Mouse (Mus musculus): ENCODE data around the gene Tmc4. TPM values are rescaled to one million over a fixed set of nuclear protein-coding genes. Genes with fewer than 3 reads are reported as not detected.

The Tmc4 gene
- 6.5 TPM for polyA plus RNA-seq (2017; shearing (Covaris generic))

DNA sequence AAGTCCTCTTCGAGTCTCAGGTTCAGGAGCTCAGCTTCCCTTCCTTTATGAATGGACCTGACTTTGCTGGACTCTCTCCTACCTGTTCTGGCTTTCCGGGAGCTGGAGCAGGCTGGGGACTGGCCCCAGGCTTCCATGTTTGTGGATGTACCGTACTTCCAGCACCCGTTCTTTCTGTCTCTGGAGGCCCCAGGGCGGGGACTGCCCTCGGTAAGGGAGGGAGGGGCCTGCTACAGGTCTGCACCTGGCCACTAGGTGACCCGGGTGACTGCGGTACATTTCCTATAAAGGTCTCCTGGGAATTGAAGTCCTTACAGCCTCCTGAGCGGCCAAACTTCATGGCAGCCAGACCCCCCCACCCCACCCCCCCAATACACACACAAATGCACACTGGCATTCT, at the start of gene Tmc4:
TSS of gene Tmc4 (minus strand) at position 212 of the 400 bp plus-strand sequence.

DNA sequence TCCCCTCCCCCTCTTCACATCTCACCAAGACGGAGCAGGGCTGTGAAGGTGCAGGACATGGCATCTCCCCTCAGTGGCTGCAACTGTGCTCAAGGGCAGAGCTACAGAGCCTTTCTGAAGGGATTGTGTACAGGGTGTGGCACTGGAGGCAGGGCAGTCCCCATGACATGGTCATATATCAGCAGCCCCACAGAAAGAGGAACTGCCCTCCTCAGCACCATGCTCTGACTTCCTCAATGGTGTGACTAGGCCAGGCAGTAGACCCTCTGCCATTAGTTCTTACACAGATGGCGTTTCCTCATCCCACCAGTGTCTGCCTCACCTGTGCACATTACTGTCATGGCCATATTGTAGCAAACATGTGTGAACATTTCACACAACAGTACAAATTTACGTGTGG, 42.9 kb upstream of the Tmc4 start, which contains the start of gene Pirb:
TSS of gene Pirb (minus strand) at position 124 of the 400 bp plus-strand sequence.

DNA sequence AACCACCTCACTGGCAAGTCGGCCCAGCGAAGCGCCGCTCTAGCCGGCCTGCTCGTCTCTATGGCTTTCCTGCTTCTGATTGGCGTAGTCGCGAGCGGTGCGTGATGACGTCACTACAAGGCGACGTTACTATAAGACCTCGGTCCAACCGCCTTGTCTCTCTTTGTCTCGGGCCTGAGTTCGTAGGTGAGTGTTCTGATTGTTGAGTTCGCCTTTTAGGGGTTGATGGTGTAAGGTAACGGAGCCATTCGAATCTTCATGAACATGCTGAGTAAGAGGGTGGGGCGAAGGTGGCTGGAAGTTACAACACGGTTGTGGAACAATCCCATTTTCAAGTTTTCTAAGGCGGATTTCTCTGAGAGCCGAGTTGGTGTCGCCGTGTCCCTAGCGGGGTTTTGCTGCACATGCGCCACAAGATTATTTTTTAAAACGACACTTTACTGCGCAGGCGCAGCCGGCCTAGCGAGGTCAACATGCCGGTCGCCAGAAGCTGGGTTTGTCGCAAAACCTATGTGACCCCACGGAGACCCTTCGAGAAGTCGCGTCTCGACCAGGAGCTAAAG, 26.6 kb upstream of the Tmc4 start, which contains the start of gene Rps9:
TSS of gene Rps9 (plus strand) at position 115 of the 563 bp plus-strand sequence.

DNA sequence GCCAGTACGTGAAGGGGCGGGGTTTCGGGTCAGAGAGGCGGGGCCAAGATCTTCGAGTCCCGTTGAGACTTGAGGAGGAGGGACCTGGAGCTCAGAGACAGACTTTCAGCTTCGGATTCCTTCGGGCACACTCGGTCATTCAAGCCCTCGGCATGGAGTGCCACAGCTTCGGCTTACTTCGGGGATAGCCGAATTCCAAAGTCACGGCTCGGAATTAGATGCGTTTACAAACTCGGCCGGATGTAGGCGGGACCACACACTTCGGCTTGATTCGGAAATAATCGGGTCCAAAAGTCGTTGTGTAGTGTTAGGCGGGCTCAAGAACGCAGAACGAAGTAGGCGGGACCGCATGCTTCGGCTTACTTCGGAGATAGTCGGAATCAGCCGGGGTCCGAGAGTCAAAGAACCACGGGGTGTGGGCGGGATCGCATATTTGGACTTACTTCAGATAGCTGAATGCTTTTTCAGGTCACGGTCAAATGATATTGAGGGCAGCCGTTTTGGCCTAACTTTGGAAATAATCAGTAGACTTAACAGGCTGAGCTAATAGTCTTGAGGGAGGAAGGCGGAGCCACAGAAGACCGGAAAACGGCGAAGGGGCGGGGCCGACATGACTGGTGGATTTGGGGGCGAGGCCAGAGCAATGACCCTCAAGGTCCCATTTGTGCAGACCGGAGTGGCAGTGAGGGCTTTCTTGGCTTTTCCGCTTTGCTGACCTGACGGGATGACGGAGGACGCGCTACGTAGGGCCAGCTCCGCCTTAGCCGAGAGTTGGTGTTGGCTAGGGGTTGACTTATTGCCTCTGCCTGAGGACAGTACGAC, 15.8 kb upstream of the Tmc4 start, which contains the start of gene Mboat7:
TSS of gene Mboat7 (minus strand) at position 537 of the 822 bp plus-strand sequence.

DNA sequence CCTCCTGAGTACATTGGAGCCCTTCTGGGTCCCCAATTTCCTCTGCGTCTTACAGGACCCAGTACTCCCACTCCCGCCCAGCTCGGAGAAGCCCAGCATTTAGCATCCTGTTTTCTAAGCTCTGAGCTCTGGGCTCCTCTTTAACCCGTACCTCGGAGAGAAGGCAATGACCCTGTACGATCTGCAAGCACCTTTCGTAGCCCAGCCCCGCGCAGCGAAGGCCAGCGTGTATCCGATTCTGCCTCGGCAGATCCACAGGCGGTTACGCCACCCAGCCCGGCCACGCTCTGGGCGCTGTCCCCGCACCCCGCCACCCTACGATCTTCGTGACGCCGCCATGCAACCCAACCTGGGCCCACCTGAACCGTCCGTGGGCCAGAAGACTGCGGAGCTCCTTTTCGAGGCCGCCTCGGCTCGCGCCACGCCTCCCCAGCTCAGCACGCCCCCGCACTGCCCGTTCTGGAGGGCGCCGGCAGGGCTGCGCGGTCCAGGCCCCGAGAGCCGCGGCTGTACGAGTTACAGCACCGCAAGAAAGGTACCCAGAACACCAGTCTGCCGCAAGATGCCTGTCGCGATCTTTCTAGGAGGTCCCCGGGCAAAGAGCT, 15.1 kb upstream of the Tmc4 start, which contains the start of gene Tsen34:
TSS of gene Tsen34 (plus strand) at position 482 of the 605 bp plus-strand sequence.

DNA sequence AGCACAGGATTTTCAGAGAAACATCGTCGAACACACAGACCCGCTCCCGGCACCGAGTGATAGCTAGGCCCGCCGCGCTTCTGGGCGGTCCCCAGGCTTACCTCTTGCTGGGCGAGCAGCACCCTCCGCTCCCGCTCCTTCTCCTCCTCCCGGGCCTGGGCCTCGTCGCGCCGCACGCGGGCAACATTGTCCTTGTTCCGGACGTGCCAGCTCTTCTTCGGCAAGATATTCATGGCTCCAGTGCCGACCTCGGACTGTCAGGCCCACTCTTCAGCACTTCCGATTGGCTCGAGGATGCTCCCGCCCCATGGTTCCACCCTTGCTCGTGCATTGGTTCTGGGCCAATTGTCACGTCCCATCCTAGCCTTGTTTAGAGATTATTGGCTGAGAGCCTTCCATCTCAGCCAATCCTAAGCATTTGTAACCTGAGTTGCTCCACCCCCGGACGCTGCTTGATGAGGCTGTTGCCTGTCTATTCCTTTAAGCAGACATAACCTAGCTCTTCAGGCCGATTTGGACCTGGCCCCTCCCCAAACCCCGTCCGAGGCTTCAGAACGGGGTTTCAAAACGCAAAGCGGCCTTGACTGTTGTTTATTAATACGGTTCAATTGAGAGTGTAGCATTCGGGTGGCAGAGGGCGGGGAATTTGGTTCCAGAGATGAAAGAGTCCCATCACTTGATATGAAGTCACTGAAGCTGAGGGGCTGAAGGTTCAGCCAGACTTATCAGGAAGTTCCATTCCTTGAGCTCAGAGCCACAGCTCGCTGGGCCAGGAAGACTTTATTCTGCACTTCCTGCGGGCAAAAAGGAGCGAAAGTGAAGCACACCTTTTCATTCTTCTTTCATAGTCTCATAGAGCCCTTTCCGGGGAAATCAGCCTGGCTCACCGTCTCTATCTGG, 11.9 kb downstream of the Tmc4 start, which contains the start of gene Leng1:
TSS of gene Leng1 (minus strand) at position 626 of the 900 bp plus-strand sequence.

DNA sequence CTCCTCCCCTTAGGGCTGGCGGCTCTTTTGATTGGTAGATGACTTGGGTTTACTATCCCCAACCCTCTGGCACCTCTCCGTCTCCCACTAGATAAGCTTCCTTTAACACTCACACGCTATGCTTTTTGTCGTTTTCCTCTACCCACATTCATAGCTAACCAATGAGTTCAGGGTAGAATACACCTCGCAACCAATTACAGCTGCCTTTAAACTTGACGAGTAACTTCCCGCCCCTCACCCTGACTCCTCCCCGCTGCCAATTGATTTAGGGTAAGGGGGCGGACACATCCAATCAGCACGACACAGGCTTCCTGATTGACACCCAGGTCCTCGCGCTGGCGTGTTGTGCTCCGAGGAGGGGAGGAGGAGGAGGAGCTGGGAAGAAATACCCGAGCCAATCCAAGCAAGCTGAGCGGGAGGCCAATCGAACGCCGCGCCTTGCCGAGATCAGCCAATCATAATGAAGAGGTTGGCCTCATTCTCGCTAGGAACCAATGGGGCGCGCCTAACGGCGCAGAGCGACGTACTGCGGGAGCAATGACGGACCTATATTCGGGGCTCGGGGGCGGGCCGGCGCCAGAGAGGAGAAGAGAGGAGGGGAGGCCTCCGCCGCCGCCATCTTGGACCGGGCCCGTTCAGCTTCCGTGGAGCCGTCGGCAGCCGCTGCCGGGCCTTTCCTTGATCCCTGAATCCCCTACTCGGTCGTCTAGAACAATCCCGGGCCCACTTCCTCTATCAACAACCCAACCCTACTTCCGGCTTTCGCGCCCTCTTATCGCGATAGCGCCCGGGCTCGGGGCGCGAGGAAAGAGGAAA, 32.5 kb downstream of the Tmc4 start, which contains the start of gene Cnot3:
TSS of gene Cnot3 (plus strand) at position 597 of the 816 bp plus-strand sequence.

DNA sequence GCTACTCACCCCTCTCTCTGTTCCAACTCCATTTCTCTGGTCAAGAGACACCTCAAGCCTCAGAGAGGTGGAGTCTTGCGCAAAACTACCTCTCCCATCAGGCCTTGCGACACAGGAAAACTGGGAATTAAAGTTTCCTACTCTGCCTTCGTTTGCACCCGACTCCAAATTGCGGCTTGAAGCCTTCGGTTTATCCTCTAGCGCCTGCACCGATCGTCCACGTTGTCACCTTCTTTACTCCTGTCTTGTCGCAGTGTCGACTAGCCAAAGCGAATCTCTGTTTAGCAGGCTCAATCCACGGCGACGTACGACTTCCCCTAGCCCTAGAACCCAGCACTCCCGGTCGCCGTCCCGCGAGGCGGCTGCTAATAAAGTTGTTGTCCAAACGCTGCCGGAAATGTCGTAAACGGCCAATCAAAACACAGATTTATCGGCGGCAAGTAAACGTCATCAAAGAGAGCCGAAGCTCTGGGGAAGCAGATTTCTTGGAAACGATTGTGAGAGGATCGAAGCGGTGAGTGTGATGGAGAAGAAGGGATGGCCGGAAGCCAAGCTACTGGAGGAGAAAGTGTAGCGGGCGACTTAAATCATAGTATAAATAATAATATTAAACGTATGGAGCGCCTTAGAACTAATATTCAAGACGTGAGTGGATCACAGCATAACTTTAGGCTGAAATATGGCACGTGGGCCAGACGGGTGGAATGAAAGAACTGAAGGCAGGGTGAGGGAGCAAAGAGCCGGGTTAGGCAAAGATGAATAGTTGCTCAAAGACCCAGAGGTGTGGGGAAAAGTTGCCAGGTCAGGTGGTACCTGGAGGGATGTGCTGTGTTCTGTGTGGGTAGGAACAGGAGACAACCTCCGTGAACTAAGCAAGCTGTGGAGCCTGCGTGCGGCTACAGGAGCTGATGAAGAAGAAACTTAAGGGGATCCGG, 47.5 kb downstream of the Tmc4 start, which contains the start of the genes Tfpt and Prpf31:
TSS of gene Tfpt (minus strand) at position 387 of the 935 bp plus-strand sequence.
TSS of gene Prpf31 (plus strand) at position 443 of the 935 bp plus-strand sequence.

DNA sequence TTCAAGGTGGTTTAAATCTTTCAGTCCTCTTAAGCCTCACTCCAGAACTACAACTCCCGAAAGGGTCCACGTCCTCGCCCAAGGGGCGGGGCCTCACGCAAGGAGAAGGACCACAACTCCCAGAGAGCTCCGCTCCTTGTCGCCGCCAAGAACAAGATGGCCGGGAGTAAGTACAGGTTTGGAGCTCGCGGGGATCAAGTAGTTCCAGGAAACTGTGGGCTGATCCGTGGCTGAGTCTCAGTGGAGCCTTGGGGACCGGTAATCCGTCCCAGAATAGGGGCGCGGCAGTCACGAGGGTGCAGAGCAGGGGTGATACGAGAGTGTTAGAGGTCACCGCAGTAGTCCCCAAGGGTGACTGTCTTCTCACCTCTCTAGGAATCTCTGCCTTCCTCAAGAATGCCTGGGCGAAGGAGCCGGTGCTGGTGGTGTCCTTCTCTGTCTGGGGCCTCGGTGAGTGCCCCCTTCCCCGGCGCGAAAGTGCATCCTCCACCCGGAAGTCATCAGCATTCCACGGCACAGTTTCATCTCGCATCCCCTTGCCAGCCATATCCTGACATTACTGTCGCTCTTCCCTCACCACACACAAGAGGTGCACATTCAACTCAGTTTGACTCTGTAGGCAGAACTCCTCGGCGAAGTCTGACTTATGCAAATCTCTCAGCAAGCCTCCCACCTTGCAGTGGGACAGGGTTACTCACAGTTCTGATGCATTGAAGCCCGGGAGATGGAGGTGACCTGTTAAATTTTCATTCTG, 59.9 kb downstream of the Tmc4 start, which contains the start of gene Ndufa3:
TSS of gene Ndufa3 (plus strand) at position 132 of the 754 bp plus-strand sequence.

DNA sequence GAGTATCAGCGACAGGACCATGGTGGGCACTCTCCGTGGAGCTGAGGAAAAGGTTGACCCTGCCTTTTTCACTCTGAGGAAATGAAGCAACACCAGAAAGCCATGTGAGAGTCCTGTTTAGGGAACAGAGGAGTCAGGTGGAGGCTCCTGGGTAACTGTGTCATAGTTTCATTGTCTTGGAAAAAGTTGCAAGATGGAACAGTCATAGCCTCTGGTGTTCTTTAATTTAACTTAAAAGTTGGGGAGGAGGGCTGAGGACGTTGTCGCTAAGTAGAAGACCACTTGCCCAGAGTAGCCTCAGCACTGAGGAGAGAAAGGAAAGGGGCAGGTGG, 61.3 kb downstream of the Tmc4 start, which contains the start of gene Oscar:
TSS of gene Oscar (minus strand) at position 101 of the 332 bp plus-strand sequence.

Other genes with a start within 250 kb of the Tmc4 start
- gene Tarm1, start 174.9 kb downstream of the Tmc4 start, polyA plus RNA-seq (2017; shearing (Covaris generic)): not detected
- not detected for gene Oscar, start 61.4 kb downstream of the Tmc4 start, polyA plus RNA-seq (2017; shearing (Covaris generic))
- gene Ndufa3, start 60.2 kb downstream of the Tmc4 start, polyA plus RNA-seq (2017; shearing (Covaris generic)): 559 TPM
- gene Tfpt, start 47.6 kb downstream of the Tmc4 start, polyA plus RNA-seq (2017; shearing (Covaris generic)): 46.3 TPM
- gene Prpf31, start 47.6 kb downstream of the Tmc4 start, polyA plus RNA-seq (2017; shearing (Covaris generic)): 98.0 TPM
- 121 TPM for gene Cnot3, start 32.3 kb downstream of the Tmc4 start, polyA plus RNA-seq (2017; shearing (Covaris generic))
- gene Leng1, start 11.7 kb downstream of the Tmc4 start, polyA plus RNA-seq (2017; shearing (Covaris generic)): 33.1 TPM
- gene Tsen34, start 15.3 kb upstream of the Tmc4 start, polyA plus RNA-seq (2017; shearing (Covaris generic)): 11.5 TPM
- 53.0 TPM for gene Mboat7, start 16.0 kb upstream of the Tmc4 start, polyA plus RNA-seq (2017; shearing (Covaris generic))
- 2,488 TPM for gene Rps9, start 26.4 kb upstream of the Tmc4 start, polyA plus RNA-seq (2017; shearing (Covaris generic))
- gene Pirb, start 42.8 kb upstream of the Tmc4 start, polyA plus RNA-seq (2017; shearing (Covaris generic)): 0.93 TPM
- gene Gm15448, start 148.1 kb upstream of the Tmc4 start, polyA plus RNA-seq (2017; shearing (Covaris generic)): not detected
- 0.32 TPM for gene Pira2, start 167.5 kb upstream of the Tmc4 start, polyA plus RNA-seq (2017; shearing (Covaris generic))
- gene Gm14548, start 220.6 kb upstream of the Tmc4 start, polyA plus RNA-seq (2017; shearing (Covaris generic)): 0.69 TPM
- gene Lilra6, start 237.9 kb upstream of the Tmc4 start, polyA plus RNA-seq (2017; shearing (Covaris generic)): not detected

Measured in CD4-positive, CD25-positive, alpha-beta regulatory T cell, adult 9 weeks (primary cell).